Mouse (Mus musculus): Measurements from ENCODE around the gene Trrap.

- no peak for TF ChIP-seq MAX (IDR thresholded peaks at IDR 0.05; ENCODE audit: low read length)
- no peak for TF ChIP-seq KAT2A (IDR thresholded peaks at IDR 0.05; ENCODE audit: insufficient replicate concordance, low read length)
- no peak for TF ChIP-seq IRF4 (IDR thresholded peaks at IDR 0.05; ENCODE audit: low read depth, low read length)
- peak in 1 of 2 experiments; percentile 32; a peak in 2 of 4 replicates for TF ChIP-seq CTCF (conservative IDR thresholded peaks at IDR 0.05 in 1 of 2, IDR thresholded peaks at IDR 0.05 in 1 of 2; ENCODE audit: low read depth in 2 of 2, low read length in 2 of 2)
- TF ChIP-seq NRF1 (IDR thresholded peaks at IDR 0.05; ENCODE audit: low read depth, low read length), result no peak
- no peak for TF ChIP-seq POLR2A (IDR thresholded peaks at IDR 0.05; ENCODE audit: low read depth, low read length)
- no peak for TF ChIP-seq PAX5 (IDR thresholded peaks at IDR 0.05; ENCODE audit: low read length)
- no peak for TF ChIP-seq ZKSCAN1 (IDR thresholded peaks at IDR 0.05; ENCODE audit: borderline replicate concordance, low read depth, low read length)
- no peak for TF ChIP-seq USF2 (conservative IDR thresholded peaks at IDR 0.05; ENCODE audit: low read depth, low read length)
- TF ChIP-seq POLR2AphosphoS2 (IDR thresholded peaks at IDR 0.05; ENCODE audit: low read depth, low read length), result no peak
- TF ChIP-seq SMC3 (IDR thresholded peaks at IDR 0.05; ENCODE audit: low read depth, low read length), result 0 out of 2 replicates have a peak, but pooled peaks have one; percentile 5
- no peak for TF ChIP-seq MAFK (IDR thresholded peaks at IDR 0.05; ENCODE audit: insufficient replicate concordance, low read length)
- no peak for TF ChIP-seq JUN (IDR thresholded peaks at IDR 0.05; ENCODE audit: insufficient read depth, low read depth, low read length)
- TF ChIP-seq SIN3A (IDR thresholded peaks at IDR 0.05; ENCODE audit: low read length), result no peak
These were observed 68.6 kb downstream of the Trrap start for GRCm38 (mm10) chr5:144836100-144836499.
